Mouse (Mus musculus) limb, embryonic 13.5 days (tissue): ENCODE measurements around the gene AC109138.7. TPM values are rescaled to one million over a fixed set of nuclear protein-coding genes. Genes with fewer than 3 reads are reported as not detected.

Experiments
- ATAC-seq: fragments of 200-750 bp; cut with Nextera tagmentation; 2 replicates; pipeline ENCODE4 v1.8.0; 2017; ENCODE audit warnings: low read depth, moderate number of reproducible peaks, moderate TSS enrichment; ENCODE audit not compliant: low FRiP score
- H3K27ac ChIP-seq: fragments of 300-500 bp; sonication (generic); 2 replicates; pipeline ENCODE4 v1.5.1; 2015; ENCODE audit warnings: inconsistent platforms, mild to moderate bottlenecking, moderate library complexity
- H3K27me3 ChIP-seq: fragments of 300-500 bp; sonication (generic); 2 replicates; pipeline ENCODE4 v1.6.1; 2015; ENCODE audit warnings: mild to moderate bottlenecking, inconsistent platforms
- H3K36me3 ChIP-seq: fragments of 300-500 bp; sonication (generic); 2 replicates; pipeline ENCODE4 v1.6.1; 2015; ENCODE audit warnings: inconsistent platforms, mild to moderate bottlenecking, moderate library complexity
- H3K4me1 ChIP-seq: fragments of 300-500 bp; sonication (generic); 2 replicates; pipeline ENCODE4 v1.6.1; 2015; ENCODE audit warnings: inconsistent platforms
- H3K4me2 ChIP-seq: fragments of 300-500 bp; sonication (generic); replicated peaks from 2 replicates; pipeline ENCODE4 v1.6.1; 2015; ENCODE audit warnings: inconsistent platforms, mild to moderate bottlenecking, moderate library complexity
- H3K4me3 ChIP-seq: fragments of 300-500 bp; sonication (generic); 2 replicates; pipeline ENCODE4 v1.5.1; 2015; ENCODE audit warnings: moderate library complexity, mild to moderate bottlenecking, inconsistent platforms
- H3K9ac ChIP-seq: fragments of 300-500 bp; sonication (generic); 2 replicates; pipeline ENCODE4 v1.6.1; 2015; ENCODE audit warnings: mild to moderate bottlenecking, inconsistent platforms
- H3K9me3 ChIP-seq: fragments of 300-500 bp; sonication (generic); 2 replicates; pipeline ENCODE4 v1.6.1; 2016; ENCODE audit warnings: inconsistent platforms
- WGBS: fragments of 180-500 bp; shearing (Covaris S2); methylation state at CpG from one replicate; pipeline ENCODE4 v1.1.7; 2015; 5-methylcytosine and 5-hydroxymethylcytosine counted together
- polyA plus RNA-seq: library from polyadenylated mRNA; unstranded; fragments of >200 nt; fragmentation: Nextera tagmentation; extraction: Ambion mirVana; gene quantifications from 2 replicates; pipeline ENCODE4 v1.2.1, GENCODE M21; 2015

AC109138.7 gene
- polyA plus RNA-seq, 1 experiment from 2014 or later = not detected

- Histone ChIP-seq H3K9ac (0 out of 2 replicates have a peak overlapping the region, but pooled peaks have one; percentile 1), H3K27me3 (no peaks in the 10 kb centered on the region), H3K27ac (no peak overlapping the region), H3K4me2 (no peak overlapping the region), H3K36me3 (peaks cover 66% of the 10 kb centered on the region), H3K4me1 (peaks cover 46% of the 10 kb centered on the region), H3K4me3 (no peak overlapping the region), H3K9me3 (no peaks in the 10 kb centered on the region)
- no peak for ATAC-seq
- WGBS = 79% methylated on average over 12 of the region's 12 CpGs
Measured at GRCm38 (mm10) chr19:4194776-4195650, 19.1 kb upstream of the AC109138.7 start.

DNA sequence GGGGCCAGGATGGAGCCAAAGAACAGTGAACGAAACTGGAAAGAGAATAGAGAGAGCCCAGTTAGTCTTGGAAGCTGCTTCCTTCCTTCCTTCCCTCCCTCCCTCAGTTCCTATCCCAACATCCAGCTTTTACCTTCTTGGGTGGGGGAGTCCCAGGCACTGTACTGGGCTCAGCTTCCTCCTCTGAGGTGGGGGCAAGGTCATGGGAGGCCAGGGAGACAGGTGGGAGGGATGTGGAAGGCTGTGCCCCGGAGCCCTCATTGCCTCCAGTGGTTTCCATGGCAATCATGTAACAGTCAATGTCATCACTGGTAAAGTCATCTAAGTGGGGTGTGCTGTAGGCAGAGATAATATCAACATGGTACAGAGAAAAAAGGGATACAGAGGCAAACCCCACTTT is 18.1 kb upstream of the AC109138.7 start:
- ATAC-seq = no peak
- 42% methylated on average over 2 of the region's 2 CpGs for WGBS
- no peak overlapping the region for H3K4me3 ChIP-seq
- H3K9ac ChIP-seq = no peak overlapping the region
- H3K27me3 ChIP-seq = no peaks in the 10 kb centered on the region
- peaks cover 70% of the 10 kb centered on the region for H3K36me3 ChIP-seq
- H3K4me2 ChIP-seq = no peak overlapping the region
- no peak overlapping the region; the same call in 1 of the 2 replicates for H3K27ac ChIP-seq
- no peaks in the 10 kb centered on the region for H3K9me3 ChIP-seq
- peaks cover 50% of the 10 kb centered on the region for H3K4me1 ChIP-seq

GRCm38 (mm10) chr19:4196548-4196947 is 17.6 kb upstream of the AC109138.7 start:
- no peak overlapping the region for H3K4me2 ChIP-seq

DNA sequence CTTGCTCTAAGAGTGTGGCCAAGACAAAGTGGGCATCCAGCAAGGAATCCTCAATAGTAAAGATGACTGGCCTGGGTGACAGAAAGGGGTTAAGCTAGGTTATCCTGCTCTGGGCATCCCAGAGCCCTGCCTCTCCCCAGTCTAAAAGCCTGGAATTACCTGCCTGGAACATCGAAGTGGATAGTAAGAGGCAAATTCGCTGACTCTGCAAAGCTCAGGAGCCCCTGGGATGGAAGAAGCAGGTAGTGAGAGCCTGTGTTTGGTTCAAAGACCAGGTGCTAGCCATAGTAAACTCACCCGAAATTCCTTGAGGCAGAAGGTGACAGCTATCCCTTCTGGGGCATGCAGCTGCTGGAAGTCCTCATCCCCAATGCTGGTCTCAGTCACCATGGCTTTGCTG is 17.0 kb upstream of the AC109138.7 start:
- no peak overlapping the region for H3K4me2 ChIP-seq
- peaks cover 70% of the 10 kb centered on the region for H3K36me3 ChIP-seq
- WGBS = 69% methylated on average over 3 of the region's 3 CpGs
- H3K4me1 ChIP-seq = peaks cover 50% of the 10 kb centered on the region
- no peaks in the 10 kb centered on the region for H3K27me3 ChIP-seq
- peak overlapping the region; percentile 34; the same call in 1 of the 2 replicates for H3K27ac ChIP-seq
- H3K9me3 ChIP-seq = no peaks in the 10 kb centered on the region
- H3K9ac ChIP-seq = no peak overlapping the region
- no peak overlapping the region for H3K4me3 ChIP-seq
- no peak for ATAC-seq

More at GRCm38 (mm10) chr19:4196548-4196947, 17.6 kb upstream of the AC109138.7 start:
- Histone ChIP-seq H3K27me3 (no peaks in the 10 kb centered on the region), H3K9ac (peak overlapping the region; percentile 25), H3K27ac (peak overlapping the region; percentile 34; the same call in 1 of the 2 replicates), H3K4me1 (peaks cover 45% of the 10 kb centered on the region), H3K36me3 (peaks cover 70% of the 10 kb centered on the region), H3K9me3 (no peaks in the 10 kb centered on the region), H3K4me3 (no peak overlapping the region)
- WGBS = 11% methylated on average over 5 of the region's 5 CpGs
- no peak for ATAC-seq

DNA sequence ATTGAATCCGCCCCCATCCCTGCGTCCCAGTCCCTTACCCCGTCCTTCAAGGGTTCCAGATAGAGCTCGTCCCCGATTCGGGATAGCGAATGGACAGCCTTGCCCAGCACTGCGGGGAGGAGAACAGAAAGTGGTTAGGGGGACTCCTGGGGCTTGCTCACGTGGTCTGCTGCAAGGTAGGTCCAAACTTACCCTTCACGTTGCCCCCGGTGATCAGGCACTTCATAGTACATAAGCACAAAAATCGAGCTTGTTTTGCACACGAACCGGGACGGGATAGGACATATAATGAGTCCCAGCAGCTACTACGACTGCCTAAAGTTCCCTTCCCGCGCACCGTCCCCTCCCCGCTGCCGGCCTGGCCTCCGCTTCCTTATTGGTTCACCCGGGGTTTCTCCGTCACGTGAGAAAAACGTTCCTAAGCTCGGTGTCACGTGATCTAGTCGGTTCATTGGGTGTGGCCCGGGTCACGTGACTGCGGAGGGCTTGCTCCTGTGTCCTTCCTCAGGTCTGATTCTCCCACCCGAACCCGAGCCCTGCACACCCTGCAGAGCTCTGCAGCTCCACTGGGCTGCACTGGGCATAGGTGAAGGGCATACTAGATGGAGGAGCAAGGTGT is 12.8 kb upstream of the AC109138.7 start, which contains the start of gene Rad9a:
Rad9a (minus strand) TSS at position 372 of the 619 bp plus-strand sequence.
- peak within 1 kb of the TSS; percentile 94 for H3K4me2 ChIP-seq
- H3K9me3 ChIP-seq = no peaks in the 10 kb centered on the region
- H3K4me1 ChIP-seq = peaks cover 32% of the 10 kb centered on the region
- 0 out of 2 replicates have a peak, but pooled peaks cover 2% of the 10 kb centered on the region for H3K27me3 ChIP-seq
- under 1% methylated on average over 34 of the region's 34 CpGs for WGBS
- H3K27ac ChIP-seq = peak within 1 kb of the TSS; percentile 39
- H3K9ac ChIP-seq = peak within 1 kb of the TSS; percentile 77
- peaks cover 37% of the 10 kb centered on the region for H3K36me3 ChIP-seq
- peak; percentile 86 for ATAC-seq
- peak within 1 kb of the TSS; percentile 57 for H3K4me3 ChIP-seq

GRCm38 (mm10) chr19:4202149-4202548 is 12.0 kb upstream of the AC109138.7 start:
- peak overlapping the region; percentile 57 for H3K4me3 ChIP-seq
- H3K4me2 ChIP-seq = peak overlapping the region; percentile 94
- H3K9ac ChIP-seq = peak overlapping the region; percentile 76
- 0 out of 2 replicates have a peak, but pooled peaks cover 3% of the 10 kb centered on the region for H3K27me3 ChIP-seq
- peaks cover 29% of the 10 kb centered on the region for H3K36me3 ChIP-seq
- no peak overlapping the region for H3K27ac ChIP-seq
- no peak for ATAC-seq
- H3K9me3 ChIP-seq = no peaks in the 10 kb centered on the region
- peaks cover 28% of the 10 kb centered on the region for H3K4me1 ChIP-seq
- WGBS = 31% methylated on average over 7 of the region's 7 CpGs

- Histone ChIP-seq H3K9me3 (no peaks in the 10 kb centered on the region), H3K27me3 (0 out of 2 replicates have a peak, but pooled peaks cover 3% of the 10 kb centered on the region), H3K27ac (no peak overlapping the region), H3K4me2 (no peak overlapping the region), H3K4me3 (no peak overlapping the region), H3K4me1 (peaks cover 25% of the 10 kb centered on the region), H3K36me3 (peaks cover 20% of the 10 kb centered on the region), H3K9ac (no peak overlapping the region)
- 59% methylated on average over 3 of the region's 3 CpGs for WGBS
- no peak for ATAC-seq
Measured at GRCm38 (mm10) chr19:4203148-4203547, 11.0 kb upstream of the AC109138.7 start.

- H3K4me1 ChIP-seq = peaks cover 25% of the 10 kb centered on the region
- H3K4me3 ChIP-seq = no peak overlapping the region
- no peak overlapping the region for H3K4me2 ChIP-seq
- peaks cover 14% of the 10 kb centered on the region for H3K36me3 ChIP-seq
- 63% methylated on average over 13 of the region's 13 CpGs for WGBS
- no peaks in the 10 kb centered on the region for H3K9me3 ChIP-seq
- H3K9ac ChIP-seq = no peak overlapping the region
- no peak overlapping the region for H3K27ac ChIP-seq
- H3K27me3 ChIP-seq = 0 out of 2 replicates have a peak, but pooled peaks cover 3% of the 10 kb centered on the region
- no peak for ATAC-seq
Measured at GRCm38 (mm10) chr19:4203604-4204326, 10.4 kb upstream of the AC109138.7 start.

GRCm38 (mm10) chr19:4204889-4205288 is 9.3 kb upstream of the AC109138.7 start:
- H3K36me3 ChIP-seq = peaks cover 5% of the 10 kb centered on the region
- H3K4me3 ChIP-seq = no peak overlapping the region
- 56% methylated on average over 4 of the region's 4 CpGs for WGBS
- no peak overlapping the region for H3K27ac ChIP-seq
- H3K9me3 ChIP-seq = no peaks in the 10 kb centered on the region
- H3K9ac ChIP-seq = no peak overlapping the region
- no peak for ATAC-seq
- H3K4me1 ChIP-seq = peaks cover 23% of the 10 kb centered on the region
- no peak overlapping the region for H3K4me2 ChIP-seq
- H3K27me3 ChIP-seq = 0 out of 2 replicates have a peak, but pooled peaks cover 3% of the 10 kb centered on the region

GRCm38 (mm10) chr19:4206971-4207370 is 7.2 kb upstream of the AC109138.7 start:
- Histone ChIP-seq H3K9me3 (no peaks in the 10 kb centered on the region), H3K27ac (no peak overlapping the region), H3K4me3 (no peak overlapping the region), H3K9ac (no peak overlapping the region), H3K4me1 (peaks cover 15% of the 10 kb centered on the region), H3K36me3 (no peaks in the 10 kb centered on the region), H3K4me2 (no peak overlapping the region), H3K27me3 (peaks cover 9% of the 10 kb centered on the region; the same call in 1 of the 2 replicates)
- WGBS = 2% methylated on average over 2 of the region's 2 CpGs
- ATAC-seq = 0 out of 2 replicates have a peak, but pooled peaks have one; percentile 33

GRCm38 (mm10) chr19:4208563-4208962 is 5.6 kb upstream of the AC109138.7 start:
- no peak for ATAC-seq
- WGBS = 80% methylated on average over 5 of the region's 5 CpGs
- H3K9ac ChIP-seq = no peak overlapping the region
- H3K4me2 ChIP-seq = no peak overlapping the region
- peaks cover 9% of the 10 kb centered on the region; the same call in 1 of the 2 replicates for H3K27me3 ChIP-seq
- H3K36me3 ChIP-seq = no peaks in the 10 kb centered on the region
- no peak overlapping the region for H3K4me3 ChIP-seq
- no peak overlapping the region for H3K27ac ChIP-seq
- no peaks in the 10 kb centered on the region for H3K9me3 ChIP-seq
- peaks cover 26% of the 10 kb centered on the region for H3K4me1 ChIP-seq
